Mouse (Mus musculus) thymus, adult 2 months (tissue): Measurements from ENCODE around the gene 5730596B20Rik.

Experiments
- CTCF ChIP-seq: fragments of 200-500 bp; IDR thresholded peaks from 2 replicates; pipeline ENCODE4 v1.5.1; 2012; ENCODE audit warnings: mild to moderate bottlenecking, control low read depth, low read length, moderate library complexity, borderline replicate concordance; ENCODE audit not compliant: control insufficient read depth, poor library complexity, insufficient read depth; ENCODE audit errors: extremely low read depth
- POLR2A ChIP-seq: fragments of 200-500 bp; IDR thresholded peaks from 2 replicates; pipeline ENCODE4 v1.6.1; 2012; ENCODE audit warnings: mild to moderate bottlenecking, low read length, control low read depth, moderate library complexity; ENCODE audit not compliant: control insufficient read depth, poor library complexity, insufficient read depth; ENCODE audit errors: extremely low read depth

DNA sequence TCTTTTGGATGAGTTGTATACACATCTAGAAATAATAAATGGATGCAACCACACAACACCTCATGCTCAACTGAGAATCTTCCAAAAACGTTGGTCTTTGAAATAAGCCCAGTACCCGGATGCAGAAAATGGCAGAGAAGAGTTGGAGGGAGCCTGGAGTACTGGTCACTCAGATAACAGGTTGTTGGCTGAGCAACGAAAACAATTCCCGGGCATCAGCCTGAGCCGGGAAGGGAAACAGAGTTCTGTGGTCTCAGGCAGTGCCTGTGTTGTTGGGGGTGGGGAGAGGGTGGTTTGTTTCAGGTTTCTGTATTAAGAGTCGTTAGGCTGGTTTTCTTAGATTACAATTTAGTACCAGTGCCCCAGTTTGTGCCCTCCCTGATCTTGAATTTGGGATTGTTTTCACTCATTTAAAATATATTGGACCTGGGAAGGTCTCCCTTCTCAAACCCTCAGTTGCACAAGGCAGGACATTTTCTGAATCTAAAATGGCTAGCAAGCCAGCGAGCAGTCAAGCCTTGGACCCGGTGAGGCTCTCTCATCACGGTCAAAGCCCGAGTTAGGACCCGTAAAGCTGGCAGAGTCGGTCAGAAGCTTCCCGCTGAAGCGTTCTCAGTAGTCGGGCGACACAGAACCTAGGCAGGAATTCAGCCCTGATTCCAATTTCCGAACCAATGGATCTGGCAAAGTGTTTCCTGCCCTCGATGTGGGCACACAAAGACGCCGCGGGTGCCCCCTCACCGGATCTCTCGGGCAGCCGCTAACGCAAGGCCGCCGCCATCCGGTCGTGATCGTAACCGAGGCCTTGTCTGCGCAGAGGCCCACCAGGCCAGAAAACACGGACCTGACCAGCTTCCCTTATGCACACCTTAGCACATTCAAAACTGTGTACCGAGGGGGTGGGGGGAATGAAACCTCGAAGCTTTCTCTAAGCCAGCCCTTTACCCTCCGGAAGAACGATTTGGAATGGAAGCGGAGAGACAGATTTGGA, 51.5 kb downstream of the 5730596B20Rik start:
- no peak for TF ChIP-seq CTCF
- TF ChIP-seq POLR2A = no peak
